Mouse (Mus musculus): ENCODE measurements around the gene Trim23.
A peak's percentile ranks its signal among the peaks of the same experiment; 100 is the strongest.
"Not testable (repeated sequence)": the region's sequence is repeated elsewhere in the genome, so short reads cannot be mapped to it uniquely, and the experiment has no call there.

Trim23 gene

GRCm38 (mm10) chr13:104178650-104179121 lies at the start of gene Trim23:
TSS of gene Trim23 (plus strand) at chr13:104178797.
- peak; percentile 98 for DNase-seq

DNA sequence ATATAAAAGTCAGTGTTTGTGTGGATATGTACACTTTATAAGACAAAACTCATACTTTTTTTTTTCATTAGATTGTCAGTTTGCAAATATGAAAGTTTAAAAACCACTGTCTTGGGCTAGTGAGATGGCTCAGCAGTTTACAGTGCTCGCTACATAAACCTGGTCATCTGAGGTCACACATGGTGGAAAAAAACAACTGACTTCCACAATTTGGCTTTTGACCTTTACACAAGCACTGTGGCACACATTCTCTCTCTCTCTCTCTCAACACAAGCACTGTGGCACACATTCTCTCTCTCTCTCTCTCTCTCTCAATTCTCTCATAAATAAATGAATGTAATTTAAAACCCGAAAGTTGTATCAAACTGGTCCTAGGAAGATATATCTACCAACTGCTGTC lies 46.0 kb upstream of the Trim23 start:
- DNase-seq: no peak

DNA sequence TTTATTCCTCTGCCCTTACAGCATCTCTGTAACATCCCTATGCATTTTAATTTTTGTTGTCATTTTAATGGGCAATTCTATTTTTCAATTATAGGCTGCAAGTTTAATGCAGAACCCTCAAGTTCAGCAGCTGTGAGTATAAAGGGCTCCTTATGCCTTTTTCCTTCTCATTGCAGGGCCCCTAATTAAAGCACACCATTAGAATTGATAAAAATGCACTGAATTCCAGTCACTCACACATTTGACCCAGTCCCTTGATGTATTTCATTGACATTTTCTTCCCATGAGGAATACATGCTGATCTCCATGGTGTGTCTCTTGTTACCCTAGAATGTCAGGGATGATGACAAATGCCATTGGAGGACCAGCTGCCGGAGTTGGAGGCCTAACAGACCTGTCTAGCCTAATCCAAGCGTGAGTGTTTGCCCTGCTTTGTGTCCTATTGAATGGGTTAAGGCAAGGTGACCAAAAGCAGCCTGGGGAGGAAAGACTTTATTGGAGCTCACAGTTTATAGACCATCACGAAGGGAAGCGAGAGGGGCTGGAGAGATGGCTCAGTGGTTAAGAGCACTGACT lies 44.0 kb upstream of the Trim23 start:
- no peak for DNase-seq

GRCm38 (mm10) chr13:104139369-104140209 lies 39.0 kb upstream of the Trim23 start:
- DNase-seq: peak; percentile 92

DNA sequence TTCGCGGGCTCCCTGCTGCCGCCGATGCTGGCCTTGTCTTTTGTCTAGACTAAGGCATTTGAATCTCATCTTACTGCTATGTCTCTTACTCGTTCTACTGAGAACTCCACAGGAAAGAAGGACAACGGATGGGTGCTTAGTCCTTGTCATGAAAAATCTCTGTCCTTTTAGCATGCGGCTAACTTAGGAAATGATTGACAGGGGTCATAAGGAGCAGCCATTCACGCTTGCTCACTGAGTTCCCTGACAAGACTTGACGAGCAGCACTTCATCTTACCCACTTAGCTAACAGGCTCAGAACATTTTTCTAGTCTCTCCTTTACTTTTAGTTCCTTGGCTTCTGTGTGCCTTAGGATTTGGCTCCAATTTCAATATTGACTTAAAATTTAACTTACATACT lies 33.7 kb upstream of the Trim23 start:
- no peak for DNase-seq

DNA sequence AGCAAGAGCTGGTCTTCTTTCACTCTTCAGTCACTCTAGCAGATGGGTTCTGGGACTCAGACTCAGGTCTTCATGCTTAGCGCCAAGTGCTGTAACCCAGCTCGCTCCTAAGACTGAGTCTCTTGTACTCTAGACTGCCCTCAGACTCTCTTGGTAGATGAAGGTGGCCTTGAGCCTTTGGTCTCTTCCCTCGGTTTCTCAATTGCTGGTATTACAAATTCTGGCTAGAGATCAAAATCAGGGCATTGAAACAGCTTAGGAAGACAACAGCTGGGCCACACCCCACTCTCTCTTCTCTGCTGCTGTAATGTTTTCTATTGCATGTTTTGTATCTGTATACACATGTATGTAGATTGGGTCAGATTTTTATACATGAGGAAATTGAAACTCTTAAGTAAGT lies 33.0 kb upstream of the Trim23 start:
- DNase-seq: no peak

DNA sequence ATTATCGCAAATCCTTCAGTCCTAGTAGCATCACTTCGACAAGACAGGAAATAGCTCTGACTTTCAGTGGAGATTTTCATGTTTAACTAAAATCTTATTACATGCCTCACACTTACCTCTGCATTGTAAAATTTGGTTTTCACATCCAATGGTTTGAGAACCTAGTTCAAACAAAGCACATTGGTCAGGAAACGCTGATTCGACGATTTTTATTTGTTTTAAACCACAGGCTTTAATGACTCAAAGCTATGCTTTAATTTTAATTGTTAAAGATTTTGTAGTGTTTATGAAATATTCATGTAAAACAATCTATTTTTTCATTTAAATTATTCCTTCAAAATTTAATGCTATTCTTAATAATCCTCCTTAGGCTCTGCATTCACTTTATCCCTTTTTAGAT lies 24.4 kb upstream of the Trim23 start:
- no peak for DNase-seq

GRCm38 (mm10) chr13:104155106-104155505 lies 23.5 kb upstream of the Trim23 start:
- DNase-seq: no peak

DNA sequence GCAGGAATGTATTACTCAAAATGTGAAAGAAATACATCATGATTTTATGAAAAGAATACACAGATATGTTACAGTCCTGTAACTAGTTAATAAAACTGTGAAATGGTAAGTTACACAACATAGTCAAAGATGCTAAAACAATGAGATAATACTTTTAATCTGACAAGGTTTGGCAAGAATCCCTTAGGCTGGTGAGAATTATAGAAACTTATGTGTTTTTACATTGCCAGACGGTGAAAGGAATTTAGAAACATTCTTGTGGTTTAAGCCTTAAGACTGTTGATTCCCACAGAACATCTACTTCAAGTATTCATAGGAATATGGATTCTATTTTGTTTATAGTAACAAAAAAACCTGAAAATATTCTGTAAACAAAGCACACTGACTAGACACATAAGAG lies 22.9 kb upstream of the Trim23 start:
- DNase-seq: no peak

- DNase-seq: no peak
These were observed 6.9 kb upstream of the Trim23 start for GRCm38 (mm10) chr13:104171711-104172110.

- no peak for DNase-seq
These were observed 6.1 kb upstream of the Trim23 start for GRCm38 (mm10) chr13:104172498-104172897.

DNA sequence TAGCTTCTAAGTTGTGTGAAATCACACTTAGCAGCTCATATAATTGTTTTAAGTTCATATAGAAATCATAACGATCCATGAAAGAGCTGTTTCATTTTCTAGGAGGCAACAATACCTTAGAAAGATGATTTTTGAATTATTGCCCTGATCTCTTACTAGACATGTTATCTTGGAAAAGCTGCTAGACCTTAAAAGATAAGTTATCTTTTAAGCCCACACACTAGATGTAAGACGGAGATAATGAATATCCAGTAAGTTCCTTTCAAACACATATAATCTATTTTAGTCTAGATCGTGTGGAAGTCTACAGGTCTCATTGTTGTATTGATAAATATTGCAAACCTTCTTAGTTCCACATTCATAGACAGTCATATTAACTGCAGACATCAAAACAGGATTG lies 1.7 kb upstream of the Trim23 start:
- DNase-seq: no peak

DNA sequence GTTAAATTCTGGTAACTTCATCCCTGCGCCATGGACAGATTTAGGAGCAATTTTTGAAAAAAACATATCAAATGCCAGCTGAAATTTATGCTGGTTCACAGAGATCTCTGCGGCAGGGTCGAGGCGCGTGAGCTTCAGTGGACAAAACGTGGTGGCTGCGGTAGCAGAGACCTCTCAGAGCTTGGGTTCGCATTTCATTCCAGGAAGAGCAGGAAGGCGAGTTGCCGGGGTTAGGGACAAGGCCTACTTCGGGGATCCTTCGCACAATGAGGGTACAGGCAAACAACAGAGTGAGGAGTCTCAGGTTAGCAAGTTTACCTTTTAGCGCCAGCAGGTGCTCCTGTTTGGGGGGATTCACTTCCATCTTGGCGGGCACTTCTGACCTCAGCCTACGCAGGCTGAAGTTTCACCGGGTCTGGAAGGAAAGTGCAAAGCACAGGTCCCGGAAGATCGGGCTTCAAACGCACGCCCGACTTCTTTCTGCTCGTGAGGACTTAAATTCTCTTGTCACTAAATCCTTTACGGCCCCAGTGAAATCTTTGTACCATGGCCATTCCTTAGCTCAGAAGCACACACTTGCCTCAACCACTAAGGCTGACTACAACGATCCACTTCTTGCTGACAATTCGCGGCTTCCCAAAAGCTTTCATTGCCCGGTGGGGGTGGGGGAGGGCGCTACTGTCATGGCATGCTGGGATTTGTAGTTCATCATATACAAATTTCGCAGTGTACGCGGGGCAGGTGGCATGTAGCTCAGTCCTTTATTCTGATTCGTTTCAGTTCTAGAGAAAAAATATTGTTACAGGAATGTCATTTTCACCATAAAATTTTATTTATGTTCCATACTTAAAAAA lies 574 bp upstream of the Trim23 start, which contains the start of gene Trappc13:
TSS of gene Trappc13 (minus strand) at position 674 of the 854 bp plus-strand sequence.
- DNase-seq: peak; percentile 88

- DNase-seq: no peak
These were observed 735 bp downstream of the Trim23 start for GRCm38 (mm10) chr13:104179176-104179888.

DNA sequence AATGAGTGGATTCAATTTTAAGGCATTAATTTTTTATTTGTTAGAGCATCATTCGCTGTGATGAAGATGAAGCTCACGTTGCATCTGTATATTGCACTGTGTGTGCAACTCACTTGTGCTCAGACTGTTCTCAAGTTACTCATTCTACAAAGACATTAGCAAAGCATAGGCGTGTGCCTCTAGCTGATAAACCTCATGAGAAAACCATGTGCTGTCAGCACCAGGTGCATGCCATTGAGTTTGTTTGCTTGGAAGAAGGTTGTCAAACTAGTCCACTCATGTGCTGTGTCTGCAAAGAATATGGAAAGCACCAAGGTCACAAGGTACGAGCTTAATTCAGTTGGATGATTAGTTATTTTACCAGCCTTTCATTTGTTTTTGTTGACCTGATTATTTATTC lies 8.8 kb downstream of the Trim23 start:
- DNase-seq: no peak

- DNase-seq: not testable (repeated sequence)
These were observed 17.3 kb downstream of the Trim23 start for GRCm38 (mm10) chr13:104195891-104196290.

GRCm38 (mm10) chr13:104204313-104204712 lies 25.7 kb downstream of the Trim23 start:
- DNase-seq: no peak

DNA sequence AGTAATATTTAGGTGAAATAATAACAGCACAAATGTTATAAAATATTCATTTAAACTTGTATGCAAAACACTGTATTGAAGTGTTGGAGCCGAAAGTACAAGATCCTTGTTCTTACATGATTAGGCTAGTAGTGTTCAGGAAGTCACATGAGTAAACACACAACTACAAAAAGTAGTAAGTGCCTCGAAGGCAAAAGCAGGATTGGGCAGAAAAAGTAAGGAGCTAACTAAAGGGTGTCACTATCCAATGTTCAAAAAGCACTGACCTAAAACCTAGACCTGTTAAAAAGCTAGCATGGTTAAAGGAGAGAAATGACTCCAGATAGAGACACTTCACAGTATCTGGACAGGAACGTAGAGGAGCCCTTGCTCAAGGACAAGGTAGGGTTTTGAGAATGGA lies 48.9 kb downstream of the Trim23 start:
- DNase-seq: no peak

GRCm38 (mm10) chr13:104228384-104229066 lies 49.9 kb downstream of the Trim23 start, which contains the start of the genes Cenpk and Ppwd1:
TSS of gene Cenpk (plus strand) at chr13:104228611.
TSS of gene Ppwd1 (minus strand) at chr13:104228843.
- DNase-seq: peak; percentile 96

GRCm38 (mm10) chr13:104229181-104229580 lies 50.6 kb downstream of the Trim23 start:
- DNase-seq: no peak
